Mouse (Mus musculus): Measurements from ENCODE around the gene Zfp597.
"Not testable (repeated sequence)": the region's sequence is repeated elsewhere in the genome, so short reads cannot be mapped to it uniquely, and the experiment has no call there.

Gene Zfp597

GRCm38 (mm10) chr16:3855776-3856175, 28.6 kb downstream of the Zfp597 start:
- no peak for DNase-seq (ENCODE audit: low spot score)

- no peak for DNase-seq (ENCODE audit: low spot score)
Observed at GRCm38 (mm10) chr16:3854437-3855182, 29.8 kb downstream of the Zfp597 start.

- DNase-seq (ENCODE audit: low spot score) = no peak
Observed at GRCm38 (mm10) chr16:3852586-3852985, 31.8 kb downstream of the Zfp597 start.

DNA sequence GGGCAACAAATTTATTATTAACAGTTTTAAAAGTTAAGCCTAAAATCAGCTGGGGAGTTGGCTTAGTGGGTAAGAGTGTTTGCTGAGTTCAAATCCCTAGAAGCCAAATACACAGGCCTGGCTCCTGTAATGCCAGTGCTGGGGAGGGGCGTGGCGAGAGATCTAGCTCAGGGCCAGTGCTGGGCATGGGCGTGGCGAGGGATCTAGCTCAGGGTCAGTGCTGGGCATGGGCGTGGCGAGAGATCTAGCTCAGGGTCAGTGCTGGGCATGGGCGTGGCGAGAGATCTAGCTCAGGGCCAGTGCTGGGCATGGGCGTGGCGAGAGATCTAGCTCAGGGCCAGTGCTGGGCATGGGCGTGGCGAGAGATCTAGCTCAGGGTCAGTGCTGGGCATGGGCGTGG, 33.1 kb downstream of the Zfp597 start:
- not testable (repeated sequence) for DNase-seq (ENCODE audit: low spot score)

DNA sequence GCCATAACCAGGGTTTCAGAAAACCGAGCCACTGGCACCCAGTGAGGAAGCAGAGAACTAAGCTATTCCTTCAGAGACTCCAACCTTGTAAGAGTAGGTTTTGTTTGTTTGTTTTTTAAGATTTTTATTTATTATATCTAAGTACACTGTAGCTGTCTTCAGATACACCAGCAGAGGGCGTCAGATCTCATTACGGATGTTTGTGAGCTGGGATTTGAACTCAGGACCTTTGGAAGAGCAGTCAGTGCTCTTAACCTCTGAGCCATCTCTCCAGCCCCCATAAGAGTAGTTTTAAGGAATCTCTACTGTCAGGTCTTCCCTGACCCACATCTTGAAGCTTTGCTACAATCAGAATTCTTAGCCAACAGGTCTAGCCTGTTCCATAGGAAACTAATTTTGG, 35.9 kb downstream of the Zfp597 start:
- DNase-seq (ENCODE audit: low spot score) = no peak

GRCm38 (mm10) chr16:3847871-3848270, 36.5 kb downstream of the Zfp597 start:
- no peak for DNase-seq (ENCODE audit: low spot score)

DNA sequence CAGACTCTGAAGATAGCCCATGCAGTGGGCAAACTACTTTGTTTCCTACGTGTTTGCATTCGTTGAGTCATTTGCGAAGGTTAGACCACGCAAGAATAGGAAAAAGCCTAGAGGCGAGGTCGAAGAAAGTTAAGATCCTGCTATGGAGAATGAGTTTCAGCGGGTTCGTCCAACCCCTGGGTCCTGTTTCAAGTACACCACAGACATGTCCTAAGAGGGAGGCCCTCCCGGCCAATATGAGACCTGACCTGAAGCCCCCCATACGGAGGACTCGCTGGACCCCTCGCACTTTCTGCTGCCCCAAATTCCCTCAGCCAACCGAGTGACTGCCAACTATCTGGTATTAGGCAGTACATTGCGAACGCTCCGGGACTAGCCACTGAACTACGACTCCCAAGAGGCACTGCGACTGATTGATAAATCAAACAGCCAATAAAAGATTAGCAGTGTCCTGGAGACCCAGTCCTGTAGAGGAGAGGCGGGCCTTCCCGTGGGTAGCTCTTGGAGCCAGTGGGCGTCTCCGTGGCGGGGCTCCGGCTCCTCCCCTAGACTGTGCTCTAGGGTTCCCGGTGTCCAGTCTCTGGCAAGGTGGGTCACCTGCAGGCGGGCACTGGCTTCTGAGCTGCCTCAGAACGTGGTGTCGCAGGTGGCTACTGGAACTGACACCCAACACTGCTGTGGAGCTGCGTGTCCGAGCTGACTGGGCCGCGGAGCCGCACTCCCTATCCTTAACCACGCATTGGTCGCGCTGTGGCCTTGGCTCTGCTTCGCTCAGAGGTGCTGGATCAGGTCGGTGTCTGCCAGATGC, 37.4 kb downstream of the Zfp597 start, which contains the start of gene Zfp174:
Gene Zfp174 (plus strand): TSS at position 558 of the 808 bp plus-strand sequence.
- DNase-seq (ENCODE audit: low spot score) = peak; percentile 93

GRCm38 (mm10) chr16:3843796-3844195, 40.6 kb downstream of the Zfp597 start:
- DNase-seq (ENCODE audit: low spot score) = peak; percentile 57

DNA sequence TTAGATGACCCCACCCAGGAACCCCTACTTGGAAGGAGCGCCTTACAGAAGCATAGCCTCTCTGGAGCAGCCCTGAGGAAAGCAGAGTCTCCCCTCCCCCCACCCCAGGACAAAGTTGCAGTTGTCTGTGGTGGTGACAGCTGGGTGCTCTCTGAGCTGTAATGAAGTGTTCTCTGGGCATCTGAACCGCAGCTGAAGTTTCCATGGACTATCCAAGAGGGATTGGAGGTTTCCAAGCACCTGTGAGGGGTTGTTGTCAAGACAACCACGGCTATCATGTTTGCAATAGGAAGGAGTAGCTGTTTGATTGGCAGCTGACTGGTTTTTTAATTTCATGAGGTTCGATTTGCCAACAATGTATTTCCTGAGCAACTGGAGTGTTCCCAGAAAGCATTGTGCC, 41.4 kb downstream of the Zfp597 start:
- peak; percentile 38 for DNase-seq (ENCODE audit: low spot score)

GRCm38 (mm10) chr16:3839157-3839885, 45.0 kb downstream of the Zfp597 start:
- DNase-seq (ENCODE audit: low spot score) = no peak

- DNase-seq (ENCODE audit: low spot score) = no peak
Observed at GRCm38 (mm10) chr16:3835461-3835860, 48.9 kb downstream of the Zfp597 start.

- no peak for DNase-seq (ENCODE audit: low spot score)
Observed at GRCm38 (mm10) chr16:3830588-3831109, 53.7 kb downstream of the Zfp597 start, which contains the start of gene Olfr15. TSS of gene Olfr15 (plus strand) at chr16:3830878.

DNA sequence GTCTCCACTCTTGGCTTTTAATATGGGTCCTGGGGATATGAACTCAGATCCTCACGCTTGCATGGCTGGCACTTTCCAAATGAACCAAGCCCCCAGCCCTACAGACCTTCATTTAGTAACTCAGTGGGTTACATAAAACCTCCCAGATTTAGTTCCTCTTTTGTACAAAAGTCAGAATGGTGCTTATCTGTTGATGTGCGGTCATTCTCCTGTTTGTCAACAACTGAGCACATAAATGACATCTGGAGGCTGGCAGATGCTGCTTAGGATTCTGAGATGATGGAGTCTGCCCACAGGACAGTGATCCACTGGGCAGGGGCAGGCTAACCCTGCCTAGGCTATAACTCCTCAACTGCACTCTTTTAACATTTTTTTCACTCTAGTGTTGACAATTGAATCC, 54.6 kb downstream of the Zfp597 start:
- no peak for DNase-seq (ENCODE audit: low spot score)

DNA sequence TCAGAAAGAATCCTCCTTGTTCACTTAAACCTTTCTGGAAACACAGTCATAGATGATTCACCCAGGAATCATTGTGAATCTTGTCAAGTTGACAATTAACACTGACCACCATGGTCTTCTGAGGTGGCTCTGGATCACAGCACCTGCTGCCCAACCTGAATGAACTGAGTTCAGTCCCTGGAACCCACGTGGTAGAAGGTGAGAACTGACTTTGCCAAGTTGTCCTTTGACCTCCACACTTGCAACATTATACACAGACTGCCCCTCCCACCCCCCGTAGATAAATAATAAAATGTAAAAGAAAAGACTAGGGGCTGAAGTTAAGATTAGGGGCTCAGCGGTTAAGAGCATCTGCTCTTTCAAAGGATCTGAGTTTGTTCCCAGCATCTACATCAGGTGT, 56.3 kb downstream of the Zfp597 start:
- no peak for DNase-seq (ENCODE audit: low spot score)

GRCm38 (mm10) chr16:3820202-3820601, 64.2 kb downstream of the Zfp597 start:
- no peak for DNase-seq (ENCODE audit: low spot score)

DNA sequence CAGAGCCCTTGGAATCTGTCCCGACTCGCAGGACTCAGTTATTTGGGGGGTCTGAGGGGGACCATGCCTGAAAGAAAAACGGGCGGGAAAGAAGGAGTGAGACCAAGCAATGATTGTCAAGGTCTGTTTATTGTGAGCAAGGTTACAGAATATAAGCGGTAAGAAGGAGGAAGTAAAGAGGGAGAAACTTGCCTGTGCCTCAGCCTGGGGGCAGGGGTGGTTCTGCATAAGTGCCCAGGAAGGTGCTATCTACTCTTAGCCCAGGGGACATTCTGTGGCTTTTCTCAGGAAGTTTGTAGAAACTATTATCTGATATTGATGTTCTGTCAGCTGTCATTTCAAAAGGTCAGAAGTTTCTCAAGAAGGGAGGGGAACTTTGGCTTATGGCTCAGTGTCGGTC, 69.7 kb downstream of the Zfp597 start:
- DNase-seq (ENCODE audit: low spot score) = not testable (repeated sequence)

Measured in yolk sac, embryonic 10.5 days (tissue).